Mouse (Mus musculus) adrenal gland, postnatal 10 days (tissue): ENCODE results near the gene Bpi. TPM values are rescaled to one million over a fixed set of nuclear protein-coding genes. Genes with fewer than 3 reads are reported as not detected.

Experiments
- DNase-seq: peaks from one replicate; pipeline ENCODE4 v3.0.0; 2021; ENCODE audit warnings: mixed read lengths
- long read RNA-seq, 2 experiments: library from polyadenylated mRNA; stranded (forward); transcript quantifications; one replicate each; pipeline ENCODE4 v2.0.0; 2021
- total RNA-seq, 2 experiments: library from RNA; stranded (reverse); gene quantifications; 2 replicates each; pipeline ENCODE4 v1.2.3; 2021

The Bpi gene
- not detected for total RNA-seq
- long read RNA-seq, experiment 1: 0 reads
- long read RNA-seq, experiment 2: 0 reads

- DNase-seq: no peak
Measured at GRCm38 (mm10) chr2:158258005-158258418, at the start of gene Bpi. TSS of gene Bpi (plus strand) at chr2:158258094.

DNA sequence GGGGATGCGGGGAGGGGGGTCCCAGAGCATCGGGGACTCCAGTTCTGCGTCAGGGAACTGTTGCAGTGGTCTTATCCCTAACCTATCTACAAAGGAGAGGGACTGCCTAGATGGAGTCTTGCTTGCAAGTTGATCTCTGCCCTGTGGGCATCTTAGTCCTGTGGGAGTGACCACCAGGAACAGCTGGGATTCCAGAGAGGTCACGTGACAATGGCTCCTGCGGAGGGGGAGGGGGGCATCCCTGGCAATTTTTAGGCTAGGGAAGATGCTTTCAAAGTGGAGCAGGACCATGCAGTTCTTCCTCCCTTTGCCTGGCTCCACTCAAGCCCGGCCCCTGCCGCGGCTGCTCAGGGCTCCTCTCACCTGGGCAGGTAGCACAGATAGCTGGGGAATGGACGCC lies 48.1 kb upstream of the Bpi start:
- no peak for DNase-seq

GRCm38 (mm10) chr2:158210503-158210902 lies 47.4 kb upstream of the Bpi start:
- DNase-seq: peak; percentile 60

DNA sequence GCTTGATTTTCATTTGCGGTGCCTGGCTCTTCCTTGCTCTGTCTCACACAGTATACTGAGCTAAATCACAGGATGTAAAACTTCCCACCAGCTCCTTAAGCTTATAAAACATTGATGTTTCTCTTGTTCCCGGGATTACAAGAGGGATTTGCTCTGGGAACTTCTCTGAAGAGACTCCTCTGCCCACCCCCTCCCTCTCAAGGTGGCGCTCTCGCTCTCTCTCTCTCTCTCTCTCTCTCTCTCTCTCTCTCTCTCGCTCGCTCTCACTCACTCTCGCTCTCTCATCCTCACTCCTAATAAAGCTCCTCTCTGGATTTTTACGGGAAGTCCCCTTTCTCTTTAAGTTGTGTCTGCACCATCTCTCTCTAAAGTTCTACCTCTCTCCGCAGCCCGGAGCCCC lies 46.9 kb upstream of the Bpi start:
- no peak for DNase-seq

- DNase-seq: no peak
Measured at GRCm38 (mm10) chr2:158211764-158212471, 46.0 kb upstream of the Bpi start.

DNA sequence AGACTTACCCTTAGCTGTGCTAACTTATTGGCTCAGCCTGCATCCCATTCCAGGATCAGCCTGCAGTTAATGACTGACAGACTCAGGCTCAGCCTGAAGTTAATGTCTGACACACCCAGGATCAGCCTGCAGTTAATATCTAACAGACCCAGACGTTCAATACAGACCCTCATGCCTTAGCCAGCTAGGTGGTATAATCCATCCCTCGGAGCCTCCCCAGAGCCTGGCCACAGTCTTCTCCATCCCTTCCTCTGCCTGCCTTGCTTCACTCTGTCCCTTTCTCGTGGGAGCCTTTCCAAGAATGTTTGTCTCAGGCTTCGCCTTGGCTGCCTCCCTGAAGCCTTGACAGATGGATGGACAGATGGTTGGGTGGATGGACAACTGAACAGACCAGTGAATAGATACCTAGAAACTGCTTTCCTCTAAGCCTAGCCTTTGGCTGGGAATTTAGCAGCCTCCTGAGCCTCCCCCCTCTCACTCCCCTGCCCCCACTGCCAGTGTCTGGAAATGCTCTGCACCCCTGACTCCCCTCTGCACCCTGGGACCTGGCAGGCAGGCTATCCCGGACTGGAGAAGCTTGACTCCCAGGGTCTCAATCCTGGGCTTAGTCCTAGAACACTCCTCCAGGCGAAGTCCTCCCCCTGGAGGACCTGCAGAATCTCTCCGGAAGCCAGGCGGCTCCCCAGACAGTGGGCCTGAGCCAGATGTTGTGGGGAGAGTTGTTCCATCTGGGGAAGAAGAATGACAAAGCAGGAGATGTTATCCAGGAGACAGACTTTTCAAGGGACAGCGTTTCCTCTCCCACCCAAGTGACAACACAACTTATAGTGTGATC lies 42.4 kb upstream of the Bpi start:
- DNase-seq: no peak

- no peak for DNase-seq
Measured at GRCm38 (mm10) chr2:158216510-158216909, 41.4 kb upstream of the Bpi start.

- no peak for DNase-seq
Measured at GRCm38 (mm10) chr2:158219562-158219961, 38.3 kb upstream of the Bpi start.

- no peak for DNase-seq
Measured at GRCm38 (mm10) chr2:158221446-158222084, 36.3 kb upstream of the Bpi start.

- DNase-seq: no peak
Measured at GRCm38 (mm10) chr2:158222664-158223063, 35.2 kb upstream of the Bpi start.

- no peak for DNase-seq
Measured at GRCm38 (mm10) chr2:158223497-158223896, 34.4 kb upstream of the Bpi start.

- peak; percentile 65 for DNase-seq
Measured at GRCm38 (mm10) chr2:158225301-158225700, 32.6 kb upstream of the Bpi start.

GRCm38 (mm10) chr2:158228670-158229502 lies 29.0 kb upstream of the Bpi start, which contains the start of gene D630003M21Rik:
TSS of gene D630003M21Rik (minus strand) at chr2:158229222.
- peak; percentile 43 for DNase-seq

DNA sequence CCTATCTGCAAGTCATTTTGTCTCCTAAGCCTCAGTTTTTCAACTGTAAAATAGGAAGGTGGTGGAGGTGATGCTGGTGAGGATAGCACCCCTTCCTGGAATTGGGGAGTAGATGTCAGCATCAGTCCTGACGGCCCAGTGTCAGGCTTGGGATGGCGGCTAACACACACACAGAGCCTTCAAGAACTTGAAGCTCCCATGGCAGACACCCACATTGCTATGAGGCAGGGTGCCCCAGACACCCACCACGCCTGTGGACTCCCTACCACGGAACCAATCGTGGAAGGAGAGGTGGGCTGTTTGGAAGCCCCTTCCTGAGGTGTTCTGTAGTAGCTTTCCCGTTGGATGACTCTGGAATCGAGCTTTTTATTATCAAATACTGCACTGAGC lies 28.4 kb upstream of the Bpi start:
- DNase-seq: no peak

DNA sequence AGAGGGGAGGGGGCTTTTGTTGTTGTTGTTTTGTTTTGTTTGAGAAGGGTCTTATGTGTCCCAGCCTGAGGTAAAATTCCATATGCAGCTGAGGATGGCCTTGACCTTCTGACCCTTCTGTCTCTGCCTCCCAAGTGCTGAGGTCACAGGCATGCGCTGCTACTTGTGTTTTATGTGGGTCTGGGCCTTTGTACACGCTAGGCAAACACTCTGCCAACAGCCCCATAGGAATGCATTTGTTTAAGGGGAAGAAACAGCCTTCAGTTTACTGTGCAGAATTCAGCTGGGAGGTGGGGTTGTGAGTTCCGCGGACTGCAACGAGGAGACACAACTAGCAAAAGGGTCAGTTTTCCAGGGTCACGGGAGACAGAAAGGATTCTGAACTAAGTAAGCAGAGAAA lies 27.3 kb upstream of the Bpi start:
- DNase-seq: no peak

- DNase-seq: no peak
Measured at GRCm38 (mm10) chr2:158231071-158231470, 26.8 kb upstream of the Bpi start.

DNA sequence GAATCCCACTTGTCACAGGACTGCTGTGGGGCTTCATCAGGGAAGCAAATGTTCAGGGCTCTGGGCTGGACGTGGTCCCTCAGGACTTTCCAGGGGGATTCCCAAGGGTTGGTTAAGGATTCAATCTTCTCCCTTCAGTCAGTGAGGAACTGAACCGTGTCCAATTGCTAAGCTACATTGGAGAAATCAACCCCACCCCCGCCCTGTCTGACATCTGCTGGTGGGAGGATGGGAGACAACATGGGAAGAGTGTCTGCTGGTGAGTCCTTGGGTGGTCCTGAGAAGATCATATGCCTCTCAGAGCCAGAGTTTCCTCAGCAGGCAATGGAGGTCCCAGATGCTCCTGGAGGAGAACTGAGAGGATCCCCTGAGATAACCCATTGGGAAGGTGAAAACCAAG lies 25.5 kb upstream of the Bpi start:
- no peak for DNase-seq

DNA sequence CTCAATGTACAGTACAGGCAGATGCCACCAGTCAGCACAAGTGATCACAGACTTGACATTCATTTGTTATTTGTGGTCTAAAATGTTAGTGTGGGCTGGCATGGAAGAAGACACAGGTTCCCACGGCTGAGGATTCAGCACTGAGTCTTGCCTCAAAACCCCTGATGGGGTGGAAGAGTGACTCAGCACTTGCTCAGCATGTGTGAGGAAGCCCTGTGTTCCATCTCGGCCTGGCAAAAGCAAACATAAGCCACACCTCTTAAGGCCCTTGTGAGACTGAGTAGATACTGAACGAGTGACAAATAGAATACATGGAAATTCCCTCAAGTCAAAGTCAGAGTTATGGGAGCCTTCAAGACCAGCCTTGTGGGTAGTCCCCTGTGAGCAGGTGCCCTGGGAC lies 24.8 kb upstream of the Bpi start:
- no peak for DNase-seq

- no peak for DNase-seq
Measured at GRCm38 (mm10) chr2:158236698-158237097, 21.2 kb upstream of the Bpi start.

- no peak for DNase-seq
Measured at GRCm38 (mm10) chr2:158238101-158238500, 19.8 kb upstream of the Bpi start.

- DNase-seq: no peak
Measured at GRCm38 (mm10) chr2:158241126-158241738, 16.7 kb upstream of the Bpi start.
